Mouse (Mus musculus) lung, adult 2 months (tissue): Measurements from ENCODE around the gene Acot6.

ENCODE experiments used
- CTCF ChIP-seq: fragments of 200-500 bp; IDR thresholded peaks from 2 replicates; pipeline ENCODE4 v1.5.1; 2011; ENCODE audit warnings: mild to moderate bottlenecking, low read length, control low read depth; ENCODE audit not compliant: insufficient read depth
- POLR2A ChIP-seq: fragments of 200-500 bp; IDR thresholded peaks from 2 replicates; pipeline ENCODE4 v1.6.1; 2011; ENCODE audit warnings: low read depth, mild to moderate bottlenecking, control low read depth, low read length, borderline replicate concordance; ENCODE audit errors: extremely low read depth

DNA sequence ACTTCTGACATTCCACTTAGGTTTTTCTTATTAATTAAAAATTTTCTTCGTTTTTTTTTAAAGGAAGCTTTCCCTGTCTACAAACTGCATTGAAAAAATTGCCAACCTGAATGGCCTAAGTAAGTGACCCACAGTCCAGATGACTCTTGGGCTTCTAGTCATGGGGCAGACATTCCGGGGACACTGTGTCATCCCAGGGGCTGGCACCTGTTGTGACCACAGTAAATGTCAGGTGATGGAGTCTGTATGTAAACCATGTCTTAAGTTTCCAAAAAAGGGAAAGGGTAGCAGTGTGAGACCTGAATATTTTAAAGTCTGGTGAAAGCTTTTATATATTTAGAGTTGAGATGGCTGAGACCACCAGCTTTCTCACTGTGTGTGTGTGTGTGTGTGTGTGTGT lies 26.4 kb downstream of the Acot6 start:
- TF ChIP-seq POLR2A, result no peak
- TF ChIP-seq CTCF, result no peak
